Mouse (Mus musculus) ES-E14 (cell line): ENCODE data around the gene Tet2. TPM values are rescaled to one million over a fixed set of nuclear protein-coding genes. Genes with fewer than 3 reads are reported as not detected.

Source experiments
- DNase-seq: peaks from one replicate; pipeline ENCODE4 v3.0.0-alpha.2; 2013; ENCODE audit warnings: low read depth, low spot score
- H3K27ac ChIP-seq: 2 replicates; pipeline ENCODE4 v1.5.1; 2012; ENCODE audit warnings: low read depth, mild to moderate bottlenecking, low read length, moderate library complexity, mixed read lengths; ENCODE audit not compliant: poor library complexity, insufficient read depth, severe bottlenecking
- H3K36me3 ChIP-seq: 2 replicates; pipeline ENCODE4 v1.6.1; 2012; ENCODE audit warnings: mild to moderate bottlenecking, low read length, moderate library complexity, mixed read lengths; ENCODE audit not compliant: control insufficient read depth, poor library complexity, insufficient read depth, severe bottlenecking
- H3K4me1 ChIP-seq, 2 experiments: fragments of 150-350 bp in 1 of 2; sonication (generic) in 1 of 2; 2 replicates each; pipeline ENCODE4 v1.6.1; 2012; ENCODE audit warnings: low read length in 2 of 2, mild to moderate bottlenecking in 1 of 2, mixed read lengths in 1 of 2; ENCODE audit not compliant: control insufficient read depth in 2 of 2, insufficient read depth in 2 of 2, poor library complexity in 1 of 2
- H3K4me3 ChIP-seq, 2 experiments: fragments of 150-350 bp in 1 of 2; sonication (generic) in 1 of 2; 2 replicates each; pipeline ENCODE4 v1.5.1; 2012; ENCODE audit warnings: low read length in 2 of 2, low read depth in 1 of 2, mild to moderate bottlenecking in 1 of 2, mixed read lengths in 1 of 2; ENCODE audit not compliant: insufficient read depth in 1 of 2, poor library complexity in 1 of 2, severe bottlenecking in 1 of 2
- H3K9ac ChIP-seq: 2 replicates; pipeline ENCODE4 v1.6.1; 2012; ENCODE audit warnings: low read depth, mild to moderate bottlenecking, low read length, mixed read lengths; ENCODE audit not compliant: poor library complexity, insufficient read depth, severe bottlenecking
- H3K9me3 ChIP-seq: fragments of 150-350 bp; sonication (generic); 2 replicates; pipeline ENCODE4 v1.6.1; 2012; ENCODE audit warnings: low read depth, mild to moderate bottlenecking, low read length; ENCODE audit not compliant: control insufficient read depth, insufficient read depth
- CHD2 ChIP-seq: IDR thresholded peaks from 2 replicates; pipeline ENCODE4 v1.6.1; 2014; ENCODE audit warnings: mild to moderate bottlenecking, low read depth, low read length, inconsistent platforms
- HCFC1 ChIP-seq: IDR thresholded peaks from 2 replicates; pipeline ENCODE4 v1.6.1; 2012; ENCODE audit warnings: low read length, inconsistent platforms, borderline replicate concordance; ENCODE audit not compliant: insufficient read depth
- MAFK ChIP-seq: IDR thresholded peaks from 2 replicates; pipeline ENCODE4 v1.6.1; 2014; ENCODE audit warnings: mild to moderate bottlenecking, low read depth, low read length, inconsistent platforms; ENCODE audit not compliant: insufficient read depth
- ZC3H11A ChIP-seq: IDR thresholded peaks from 2 replicates; pipeline ENCODE4 v1.6.1; 2012; ENCODE audit warnings: low read depth, mild to moderate bottlenecking, inconsistent platforms, low read length, borderline replicate concordance
- ZNF384 ChIP-seq: IDR thresholded peaks from 2 replicates; pipeline ENCODE4 v1.6.1; 2012; ENCODE audit warnings: low read depth, low read length, inconsistent platforms
- in situ Hi-C, 2 experiments: fragments of 600-800 bp; cut with MboI; formaldehyde crosslinking; loops; one replicate each; pipeline ENCODE4 v1.15.1; 2025; ENCODE audit warnings: low sequenced_read_pairs in 2 of 2, inconsistent platforms in 1 of 2; ENCODE audit not compliant: unreplicated experiment in 2 of 2
- total RNA-seq: library from RNA; depleted of rRNA; stranded (reverse); fragments of 300-350 nt; gene quantifications from 2 replicates; pipeline ENCODE4 v1.2.3, GENCODE M21; 2012

Gene Tet2
- total RNA-seq, 1 experiment: 86.9 TPM

DNA sequence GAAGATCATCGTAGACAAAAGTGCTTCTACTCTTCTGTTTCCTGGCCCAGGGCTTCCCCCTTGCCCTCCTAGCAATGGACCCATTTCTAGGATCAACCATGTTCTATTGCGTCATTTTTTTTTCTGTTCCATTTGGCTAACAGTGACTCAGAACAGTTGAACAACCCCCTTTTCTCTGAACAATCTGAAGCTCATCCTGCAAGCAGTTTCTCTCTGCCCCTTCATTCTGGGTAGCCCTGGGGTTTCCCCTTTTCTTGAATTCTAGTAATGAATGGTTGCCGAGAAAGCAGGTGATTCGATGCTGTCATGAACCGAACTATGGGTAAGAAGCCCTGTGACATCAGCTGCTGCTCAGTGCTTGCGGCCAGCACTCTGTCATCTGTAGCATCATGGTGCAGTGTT lies 108.0 kb downstream of the Tet2 start:
- H3K27ac ChIP-seq: no peak overlapping the region
- no peaks in the 10 kb centered on the region for H3K9me3 ChIP-seq
- no peaks in the 10 kb centered on the region for H3K36me3 ChIP-seq
- no peak overlapping the region for H3K9ac ChIP-seq
- no peak overlapping the region for H3K4me3 ChIP-seq
- TF ChIP-seq HCFC1 (no peak), ZNF384 (no peak), CHD2 (no peak), MAFK (no peak), ZC3H11A (no peak)
- in situ Hi-C loops: no loop called here
- no peak for DNase-seq
- no peaks in the 10 kb centered on the region for H3K4me1 ChIP-seq

GRCm38 (mm10) chr3:133436279-133436860 lies 108.6 kb downstream of the Tet2 start:
- Histone ChIP-seq H3K9ac (no peak overlapping the region), H3K4me1 (no peaks in the 10 kb centered on the region), H3K4me3 (no peak overlapping the region), H3K36me3 (no peaks in the 10 kb centered on the region), H3K9me3 (no peaks in the 10 kb centered on the region), H3K27ac (no peak overlapping the region)
- TF ChIP-seq CHD2: no peak
- no peak for TF ChIP-seq HCFC1
- no peak for TF ChIP-seq ZC3H11A
- TF ChIP-seq ZNF384: no peak
- TF ChIP-seq MAFK: no peak
- DNase-seq: no peak
- in situ Hi-C loops: no loop called here

- in situ Hi-C loops: no loop called here
- TF ChIP-seq HCFC1: no peak
- TF ChIP-seq ZC3H11A: no peak
- TF ChIP-seq CHD2: no peak
- no peak for TF ChIP-seq ZNF384
- no peak for TF ChIP-seq MAFK
Observed at GRCm38 (mm10) chr3:133435774-133436148, 109.2 kb downstream of the Tet2 start.

GRCm38 (mm10) chr3:133435141-133435773 lies 109.7 kb downstream of the Tet2 start:
- Histone ChIP-seq H3K4me3 (no peak overlapping the region), H3K36me3 (no peaks in the 10 kb centered on the region), H3K27ac (no peak overlapping the region), H3K9me3 (no peaks in the 10 kb centered on the region), H3K9ac (no peak overlapping the region), H3K4me1 (no peaks in the 10 kb centered on the region)
- TF ChIP-seq ZC3H11A (no peak), ZNF384 (no peak), CHD2 (no peak), HCFC1 (no peak), MAFK (no peak)
- DNase-seq: no peak
- in situ Hi-C loops: no loop called here

More at GRCm38 (mm10) chr3:133435774-133436148, 109.2 kb downstream of the Tet2 start:
- no peak for DNase-seq
- Histone ChIP-seq H3K4me3 (no peak overlapping the region), H3K9ac (no peak overlapping the region), H3K27ac (no peak overlapping the region), H3K4me1 (no peaks in the 10 kb centered on the region), H3K9me3 (no peaks in the 10 kb centered on the region), H3K36me3 (no peaks in the 10 kb centered on the region)
